Mouse (Mus musculus) macrophage (primary cell): Measurements from ENCODE around the gene Atp11a. TPM values are rescaled to one million over a fixed set of nuclear protein-coding genes. Genes with fewer than 3 reads are reported as not detected.
A peak's percentile ranks its signal among the peaks of the same experiment; 100 is the strongest.

Experiments used
- H3K27ac ChIP-seq: fragments of 350-480 bp; formaldehyde crosslinking; 2 replicates; pipeline ENCODE4 v1.9.0; 2021
- H3K36me3 ChIP-seq: fragments of 350-480 bp; formaldehyde crosslinking; 2 replicates; pipeline ENCODE4 v1.9.0; 2021; ENCODE audit errors: inconsistent target
- H3K4me3 ChIP-seq: fragments of 350-480 bp; formaldehyde crosslinking; 2 replicates; pipeline ENCODE4 v1.9.0; 2021; ENCODE audit errors: inconsistent target
- H3K79me2 ChIP-seq: fragments of 350-480 bp; formaldehyde crosslinking; 2 replicates; pipeline ENCODE4 v1.9.0; 2021; ENCODE audit errors: inconsistent target
- WGBS: methylation state at CpG from one replicate; pipeline ENCODE4 v1.1.7; 2026; ENCODE audit warnings: inconsistent platforms; ENCODE audit not compliant: missing documents; 5-methylcytosine and 5-hydroxymethylcytosine counted together
- polyA plus RNA-seq: library from polyadenylated mRNA; stranded (reverse); fragments of 250-400 nt; gene quantifications from 3 replicates; pipeline ENCODE4 v1.2.4, GENCODE M21; 2018; ENCODE audit warnings: inconsistent platforms

The Atp11a gene
- polyA plus RNA-seq, 1 experiment from 2014 or later, result 18.3 TPM

GRCm38 (mm10) chr8:12809516-12809915, 52.7 kb downstream of the Atp11a start:
- Histone ChIP-seq H3K4me3 (no peak overlapping the region), H3K79me2 (no peaks in the 10 kb centered on the region), H3K36me3 (peaks cover 11% of the 10 kb centered on the region; the same call in 1 of the 2 replicates), H3K27ac (no peak overlapping the region)
- 100% methylated on average over 2 of the region's 2 CpGs for WGBS

- WGBS, result 61% methylated on average over 6 of the region's 6 CpGs
- Histone ChIP-seq H3K27ac (no peak overlapping the region), H3K79me2 (no peaks in the 10 kb centered on the region), H3K36me3 (peaks cover 11% of the 10 kb centered on the region; the same call in 1 of the 2 replicates), H3K4me3 (no peak overlapping the region)
Observed at GRCm38 (mm10) chr8:12811231-12811630, 54.4 kb downstream of the Atp11a start.

- 92% methylated on average over 6 of the region's 6 CpGs for WGBS
- H3K4me3 ChIP-seq, result no peak overlapping the region
- peaks cover 11% of the 10 kb centered on the region; the same call in 1 of the 2 replicates for H3K36me3 ChIP-seq
- no peak overlapping the region for H3K27ac ChIP-seq
- no peaks in the 10 kb centered on the region for H3K79me2 ChIP-seq
Observed at GRCm38 (mm10) chr8:12816412-12816811, 59.6 kb downstream of the Atp11a start.

- whole genome bisulfite sequencing, result 92% methylated on average over 7 of the region's 7 CpGs
- Histone ChIP-seq H3K4me3 (no peak overlapping the region), H3K36me3 (peaks cover 11% of the 10 kb centered on the region; the same call in 1 of the 2 replicates), H3K79me2 (no peaks in the 10 kb centered on the region), H3K27ac (no peak overlapping the region)
Observed at GRCm38 (mm10) chr8:12822892-12823291, 66.1 kb downstream of the Atp11a start.

GRCm38 (mm10) chr8:12824562-12824961, 67.7 kb downstream of the Atp11a start:
- no peaks in the 10 kb centered on the region for H3K79me2 ChIP-seq
- H3K36me3 ChIP-seq, result peaks cover 11% of the 10 kb centered on the region; the same call in 1 of the 2 replicates
- no peak overlapping the region for H3K27ac ChIP-seq
- H3K4me3 ChIP-seq, result no peak overlapping the region
- WGBS, result 89% methylated on average over 8 of the region's 10 CpGs

GRCm38 (mm10) chr8:12825236-12825635, 68.4 kb downstream of the Atp11a start:
- WGBS, result 49% methylated on average over 6 of the region's 6 CpGs

GRCm38 (mm10) chr8:12825686-12826237, 68.9 kb downstream of the Atp11a start:
- 45% methylated on average over 8 of the region's 8 CpGs for WGBS
- H3K36me3 ChIP-seq, result peaks cover 11% of the 10 kb centered on the region; the same call in 1 of the 2 replicates
- no peaks in the 10 kb centered on the region for H3K79me2 ChIP-seq
- H3K27ac ChIP-seq, result no peak overlapping the region
- no peak overlapping the region for H3K4me3 ChIP-seq

More at GRCm38 (mm10) chr8:12825236-12825635, 68.4 kb downstream of the Atp11a start:
- Histone ChIP-seq H3K79me2 (no peaks in the 10 kb centered on the region), H3K27ac (no peak overlapping the region), H3K36me3 (peaks cover 11% of the 10 kb centered on the region; the same call in 1 of the 2 replicates), H3K4me3 (no peak overlapping the region)

- WGBS, result 93% methylated on average over 8 of the region's 9 CpGs
- no peak overlapping the region for H3K27ac ChIP-seq
- H3K4me3 ChIP-seq, result no peak overlapping the region
- H3K79me2 ChIP-seq, result no peaks in the 10 kb centered on the region
- H3K36me3 ChIP-seq, result peaks cover 11% of the 10 kb centered on the region; the same call in 1 of the 2 replicates
Observed at GRCm38 (mm10) chr8:12827124-12827523, 70.3 kb downstream of the Atp11a start.

GRCm38 (mm10) chr8:12828298-12828697, 71.5 kb downstream of the Atp11a start:
- Histone ChIP-seq H3K36me3 (peaks cover 1% of the 10 kb centered on the region; the same call in 1 of the 2 replicates), H3K4me3 (no peak overlapping the region), H3K79me2 (no peaks in the 10 kb centered on the region), H3K27ac (no peak overlapping the region)
- 43% methylated on average over 6 of the region's 6 CpGs for WGBS

GRCm38 (mm10) chr8:12829381-12829780, 72.6 kb downstream of the Atp11a start:
- peak overlapping the region; percentile 24 for H3K27ac ChIP-seq
- no peak overlapping the region for H3K4me3 ChIP-seq
- peaks cover 3% of the 10 kb centered on the region; the same call in 1 of the 2 replicates for H3K36me3 ChIP-seq
- WGBS, result 70% methylated on average over 1 of the region's 1 CpGs
- no peaks in the 10 kb centered on the region for H3K79me2 ChIP-seq

- no peaks in the 10 kb centered on the region for H3K79me2 ChIP-seq
- peaks cover 20% of the 10 kb centered on the region; the same call in 1 of the 2 replicates for H3K36me3 ChIP-seq
- no peak overlapping the region for H3K4me3 ChIP-seq
- 93% methylated on average over 7 of the region's 7 CpGs for WGBS
- H3K27ac ChIP-seq, result no peak overlapping the region
Observed at GRCm38 (mm10) chr8:12831659-12832589, 75.1 kb downstream of the Atp11a start.

- Histone ChIP-seq H3K36me3 (peaks cover 27% of the 10 kb centered on the region; the same call in 1 of the 2 replicates), H3K4me3 (no peak overlapping the region), H3K79me2 (no peaks in the 10 kb centered on the region), H3K27ac (no peak overlapping the region)
- 97% methylated on average over 5 of the region's 5 CpGs for WGBS
Observed at GRCm38 (mm10) chr8:12833616-12834015, 76.8 kb downstream of the Atp11a start.

- 66% methylated on average over 7 of the region's 7 CpGs for WGBS
- Histone ChIP-seq H3K27ac (no peak overlapping the region), H3K4me3 (no peak overlapping the region), H3K79me2 (no peaks in the 10 kb centered on the region), H3K36me3 (peaks cover 15% of the 10 kb centered on the region; the same call in 1 of the 2 replicates)
Observed at GRCm38 (mm10) chr8:12840834-12841233, 84.0 kb downstream of the Atp11a start.

- WGBS, result 83% methylated on average over 11 of the region's 11 CpGs
- Histone ChIP-seq H3K27ac (no peak overlapping the region), H3K4me3 (no peak overlapping the region), H3K79me2 (no peaks in the 10 kb centered on the region), H3K36me3 (peaks cover 6% of the 10 kb centered on the region; the same call in 1 of the 2 replicates)
Observed at GRCm38 (mm10) chr8:12842342-12842995, 85.7 kb downstream of the Atp11a start.
